Mouse (Mus musculus): ENCODE measurements at regions not wholly inside any gene's neighbourhood (a gene's known extent, or its start where the extent isn't known, plus 50 kb on each side); places are given as distances from the start of the nearest gene placed in this dataset.

GRCm38 (mm10) chr8:67143479-67143878 is 283.5 kb downstream of the Naf1 start:
- no peak for ATAC-seq (replicated peaks)
- Histone ChIP-seq H3K27me3 (no peaks in the 10 kb centered on the region), H3K9me3 (no peaks in the 10 kb centered on the region), H3K27ac (replicated peaks) (no peak overlapping the region), H3K4me2 (replicated peaks) (no peak overlapping the region), H3K9ac (replicated peaks) (no peak overlapping the region), H3K4me3 (no peak overlapping the region), H3K4me1 (no peaks in the 10 kb centered on the region), H3K36me3 (no peaks in the 10 kb centered on the region)
- 63% methylated on average over 4 of the region's 4 CpGs for whole genome bisulfite sequencing

GRCm38 (mm10) chr8:67181741-67182140 is 321.7 kb downstream of the Naf1 start:
- H3K4me1 ChIP-seq: no peaks in the 10 kb centered on the region
- H3K27me3 ChIP-seq: no peaks in the 10 kb centered on the region
- WGBS: 69% methylated on average over 5 of the region's 5 CpGs
- H3K36me3 ChIP-seq: no peaks in the 10 kb centered on the region
- H3K4me2 ChIP-seq (replicated peaks): no peak overlapping the region
- no peak overlapping the region for H3K9ac ChIP-seq (replicated peaks)
- no peak overlapping the region for H3K4me3 ChIP-seq
- H3K27ac ChIP-seq (replicated peaks): no peak overlapping the region
- ATAC-seq (replicated peaks): no peak
- H3K9me3 ChIP-seq: no peaks in the 10 kb centered on the region

GRCm38 (mm10) chr8:67199213-67199612 is 324.4 kb upstream of the Nat3 start:
- ATAC-seq (replicated peaks): no peak
- Histone ChIP-seq H3K4me1 (no peaks in the 10 kb centered on the region), H3K4me3 (no peak overlapping the region), H3K27me3 (no peaks in the 10 kb centered on the region), H3K27ac (replicated peaks) (no peak overlapping the region), H3K9ac (replicated peaks) (no peak overlapping the region), H3K9me3 (no peaks in the 10 kb centered on the region), H3K4me2 (replicated peaks) (no peak overlapping the region), H3K36me3 (no peaks in the 10 kb centered on the region)

GRCm38 (mm10) chr8:67206064-67206463 is 317.6 kb upstream of the Nat3 start:
- ATAC-seq (replicated peaks): no peak
- H3K4me1 ChIP-seq: no peaks in the 10 kb centered on the region
- no peaks in the 10 kb centered on the region for H3K27me3 ChIP-seq
- no peaks in the 10 kb centered on the region for H3K9me3 ChIP-seq
- no peak overlapping the region for H3K4me3 ChIP-seq
- no peak overlapping the region for H3K9ac ChIP-seq (replicated peaks)
- no peak overlapping the region for H3K27ac ChIP-seq (replicated peaks)
- H3K36me3 ChIP-seq: no peaks in the 10 kb centered on the region
- 11% methylated on average over 1 of the region's 1 CpGs for WGBS
- no peak overlapping the region for H3K4me2 ChIP-seq (replicated peaks)

GRCm38 (mm10) chr8:67231921-67232701 is 291.5 kb upstream of the Nat3 start:
- no peak overlapping the region for H3K4me2 ChIP-seq (replicated peaks)
- H3K9ac ChIP-seq (replicated peaks): no peak overlapping the region
- no peaks in the 10 kb centered on the region for H3K4me1 ChIP-seq
- WGBS: 88% methylated on average over 7 of the region's 7 CpGs
- H3K36me3 ChIP-seq: no peaks in the 10 kb centered on the region
- no peaks in the 10 kb centered on the region for H3K9me3 ChIP-seq
- no peak overlapping the region for H3K4me3 ChIP-seq
- no peaks in the 10 kb centered on the region for H3K27me3 ChIP-seq
- ATAC-seq (replicated peaks): no peak
- H3K27ac ChIP-seq (replicated peaks): no peak overlapping the region

GRCm38 (mm10) chr8:67238934-67239333 is 284.7 kb upstream of the Nat3 start:
- Histone ChIP-seq H3K4me1 (no peaks in the 10 kb centered on the region), H3K9me3 (no peaks in the 10 kb centered on the region), H3K27ac (replicated peaks) (no peak overlapping the region), H3K4me3 (no peak overlapping the region), H3K27me3 (no peaks in the 10 kb centered on the region), H3K4me2 (replicated peaks) (no peak overlapping the region), H3K9ac (replicated peaks) (no peak overlapping the region), H3K36me3 (no peaks in the 10 kb centered on the region)
- 77% methylated on average over 1 of the region's 1 CpGs for WGBS
- no peak for ATAC-seq (replicated peaks)

- Histone ChIP-seq H3K4me1 (no peaks in the 10 kb centered on the region), H3K9me3 (no peaks in the 10 kb centered on the region), H3K9ac (replicated peaks) (no peak overlapping the region), H3K4me2 (replicated peaks) (no peak overlapping the region), H3K36me3 (no peaks in the 10 kb centered on the region), H3K4me3 (no peak overlapping the region), H3K27me3 (no peaks in the 10 kb centered on the region), H3K27ac (replicated peaks) (no peak overlapping the region)
- ATAC-seq (replicated peaks): no peak
- 71% methylated on average over 6 of the region's 6 CpGs for WGBS
Observed at GRCm38 (mm10) chr8:67278759-67279158, 244.9 kb upstream of the Nat3 start.

- Histone ChIP-seq H3K4me1 (no peaks in the 10 kb centered on the region), H3K27ac (replicated peaks) (no peak overlapping the region), H3K27me3 (no peaks in the 10 kb centered on the region), H3K4me2 (replicated peaks) (no peak overlapping the region), H3K9me3 (no peaks in the 10 kb centered on the region), H3K9ac (replicated peaks) (no peak overlapping the region), H3K4me3 (no peak overlapping the region), H3K36me3 (no peaks in the 10 kb centered on the region)
- ATAC-seq (replicated peaks): no peak
Observed at GRCm38 (mm10) chr8:67279449-67279848, 244.2 kb upstream of the Nat3 start.

- ATAC-seq (replicated peaks): no peak
- 84% methylated on average over 1 of the region's 1 CpGs for WGBS
- H3K9me3 ChIP-seq: no peaks in the 10 kb centered on the region
Observed at GRCm38 (mm10) chr8:67310494-67310893, 213.2 kb upstream of the Nat3 start.

GRCm38 (mm10) chr8:67317371-67317770 is 206.3 kb upstream of the Nat3 start:
- no peaks in the 10 kb centered on the region for H3K9me3 ChIP-seq
- 98% methylated on average over 1 of the region's 1 CpGs for WGBS

More at GRCm38 (mm10) chr8:67310494-67310893, 213.2 kb upstream of the Nat3 start:
- no peaks in the 10 kb centered on the region for H3K4me1 ChIP-seq
- no peak overlapping the region for H3K4me2 ChIP-seq (replicated peaks)
- no peak overlapping the region for H3K4me3 ChIP-seq
- H3K9ac ChIP-seq (replicated peaks): no peak overlapping the region
- no peaks in the 10 kb centered on the region for H3K36me3 ChIP-seq
- H3K27ac ChIP-seq (replicated peaks): no peak overlapping the region
- H3K27me3 ChIP-seq: no peaks in the 10 kb centered on the region

GRCm38 (mm10) chr8:67318675-67319074 is 205.0 kb upstream of the Nat3 start:
- Histone ChIP-seq H3K4me3 (no peak overlapping the region), H3K9me3 (no peaks in the 10 kb centered on the region), H3K4me2 (replicated peaks) (no peak overlapping the region), H3K27ac (replicated peaks) (no peak overlapping the region), H3K4me1 (no peaks in the 10 kb centered on the region), H3K9ac (replicated peaks) (no peak overlapping the region), H3K27me3 (no peaks in the 10 kb centered on the region), H3K36me3 (no peaks in the 10 kb centered on the region)
- ATAC-seq (replicated peaks): no peak
- 92% methylated on average over 10 of the region's 10 CpGs for WGBS

More at GRCm38 (mm10) chr8:67317371-67317770, 206.3 kb upstream of the Nat3 start:
- Histone ChIP-seq H3K4me1 (no peaks in the 10 kb centered on the region), H3K27me3 (no peaks in the 10 kb centered on the region), H3K4me2 (replicated peaks) (no peak overlapping the region), H3K4me3 (no peak overlapping the region), H3K9ac (replicated peaks) (no peak overlapping the region), H3K36me3 (no peaks in the 10 kb centered on the region), H3K27ac (replicated peaks) (no peak overlapping the region)
- ATAC-seq (replicated peaks): no peak

GRCm38 (mm10) chr8:67320535-67320934 is 203.1 kb upstream of the Nat3 start:
- no peak overlapping the region for H3K4me2 ChIP-seq (replicated peaks)
- no peak overlapping the region for H3K9ac ChIP-seq (replicated peaks)
- no peaks in the 10 kb centered on the region for H3K9me3 ChIP-seq
- no peaks in the 10 kb centered on the region for H3K36me3 ChIP-seq
- H3K4me1 ChIP-seq: no peaks in the 10 kb centered on the region
- WGBS: 77% methylated on average over 2 of the region's 2 CpGs
- no peak for ATAC-seq (replicated peaks)
- H3K27me3 ChIP-seq: no peaks in the 10 kb centered on the region
- no peak overlapping the region for H3K4me3 ChIP-seq
- H3K27ac ChIP-seq (replicated peaks): no peak overlapping the region

- Histone ChIP-seq H3K27me3 (no peaks in the 10 kb centered on the region), H3K9ac (replicated peaks) (no peak overlapping the region), H3K4me1 (no peaks in the 10 kb centered on the region), H3K4me3 (no peak overlapping the region), H3K9me3 (no peaks in the 10 kb centered on the region), H3K27ac (replicated peaks) (no peak overlapping the region), H3K4me2 (replicated peaks) (no peak overlapping the region), H3K36me3 (no peaks in the 10 kb centered on the region)
- no peak for ATAC-seq (replicated peaks)
- WGBS: 81% methylated on average over 2 of the region's 2 CpGs
Observed at GRCm38 (mm10) chr8:67328439-67328838, 195.2 kb upstream of the Nat3 start.
